Mouse (Mus musculus) MEL (cell line): Measurements from ENCODE around the gene Il31. TPM values are rescaled to one million over a fixed set of nuclear protein-coding genes. Genes with fewer than 3 reads are reported as not detected.

Experiments
- DNase-seq: peaks from one replicate; pipeline ENCODE4 v3.0.0; 2011; ENCODE audit warnings: low read depth, low spot score
- H3K27ac ChIP-seq: 2 replicates; pipeline ENCODE4 v1.5.1; 2012; ENCODE audit warnings: low read depth, mild to moderate bottlenecking, control low read depth, low read length, moderate library complexity; ENCODE audit not compliant: control insufficient read depth
- H3K27me3 ChIP-seq, 2 experiments: fragments of 150-350 bp in 1 of 2; sonication (generic) in 1 of 2; 2 replicates each; pipeline ENCODE4 v1.6.1; 2012; ENCODE audit warnings: low read length in 2 of 2, mild to moderate bottlenecking in 2 of 2, improper control_type of control experiment in 1 of 2, moderate library complexity in 1 of 2; ENCODE audit not compliant: insufficient read depth in 2 of 2, control insufficient read depth in 1 of 2
- H3K36me3 ChIP-seq, 2 experiments: 2 replicates each; pipeline ENCODE4 v1.6.1; 2012 to 2014; ENCODE audit warnings: low read length in 2 of 2, improper control_type of control experiment in 1 of 2, inconsistent platforms in 1 of 2, mild to moderate bottlenecking in 1 of 2; ENCODE audit not compliant: insufficient read depth in 2 of 2, control insufficient read depth in 1 of 2
- H3K4me1 ChIP-seq, 2 experiments: fragments of 150-350 bp in 1 of 2; sonication (generic) in 1 of 2; 2 replicates each; pipeline ENCODE4 v1.6.1; 2012; ENCODE audit warnings: low read length in 2 of 2, improper control_type of control experiment in 1 of 2, mild to moderate bottlenecking in 1 of 2; ENCODE audit not compliant: insufficient read depth in 2 of 2, control insufficient read depth in 1 of 2
- H3K4me3 ChIP-seq, 2 experiments: fragments of 150-350 bp in 1 of 2; sonication (generic) in 1 of 2; 2 replicates each; pipeline ENCODE4 v1.5.1; 2012; ENCODE audit warnings: low read depth in 2 of 2, low read length in 2 of 2, mild to moderate bottlenecking in 2 of 2, moderate library complexity in 2 of 2, control low read depth in 1 of 2, improper control_type of control experiment in 1 of 2; ENCODE audit not compliant: control insufficient read depth in 1 of 2, insufficient read depth in 1 of 2
- H3K79me2 ChIP-seq: 2 replicates; pipeline ENCODE4 v1.6.1; 2012; ENCODE audit warnings: mild to moderate bottlenecking, low read length, moderate library complexity; ENCODE audit not compliant: control insufficient read depth, poor library complexity, insufficient read depth
- H3K9ac ChIP-seq: 2 replicates; pipeline ENCODE4 v1.6.1; 2012; ENCODE audit warnings: low read depth, mild to moderate bottlenecking, control low read depth, low read length, moderate library complexity; ENCODE audit not compliant: control insufficient read depth, poor library complexity, severe bottlenecking
- H3K9me3 ChIP-seq: fragments of 150-350 bp; sonication (generic); replicated peaks from 2 replicates; pipeline ENCODE4 v1.6.1; 2012; ENCODE audit warnings: mild to moderate bottlenecking, low read length, improper control_type of control experiment, moderate library complexity; ENCODE audit not compliant: insufficient read depth
- BHLHE40 ChIP-seq: IDR thresholded peaks from 2 replicates; pipeline ENCODE4 v1.6.1; 2012; ENCODE audit warnings: low read depth, mild to moderate bottlenecking, inconsistent platforms, low read length, improper control_type of control experiment, borderline replicate concordance
- CHD2 ChIP-seq: IDR thresholded peaks from 2 replicates; pipeline ENCODE4 v1.6.1; 2011; ENCODE audit warnings: low read length, improper control_type of control experiment
- E2F4 ChIP-seq: IDR thresholded peaks from 2 replicates; pipeline ENCODE4 v1.6.1; 2011; ENCODE audit warnings: low read depth, low read length, improper control_type of control experiment, borderline replicate concordance
- ELF1 ChIP-seq: IDR thresholded peaks from 2 replicates; pipeline ENCODE4 v1.6.1; 2014; ENCODE audit warnings: low read depth, mild to moderate bottlenecking, inconsistent platforms, low read length, improper control_type of control experiment, moderate library complexity
- ETS1 ChIP-seq: IDR thresholded peaks from 2 replicates; pipeline ENCODE4 v1.6.1; 2012; ENCODE audit warnings: low read depth, mild to moderate bottlenecking, inconsistent platforms, low read length, improper control_type of control experiment, moderate library complexity
- GABPA ChIP-seq: IDR thresholded peaks from 2 replicates; pipeline ENCODE4 v1.6.1; 2012; ENCODE audit warnings: low read depth, mild to moderate bottlenecking, inconsistent platforms, low read length, improper control_type of control experiment, moderate library complexity
- JUND ChIP-seq: IDR thresholded peaks from 2 replicates; pipeline ENCODE4 v1.6.1; 2011; ENCODE audit warnings: low read depth, mild to moderate bottlenecking, improper control_type of control experiment, low read length
- KAT2A ChIP-seq: conservative IDR thresholded peaks from 2 replicates; pipeline ENCODE4 v1.6.1; 2012; ENCODE audit warnings: low read depth, low read length, improper control_type of control experiment, inconsistent platforms
- MAFK ChIP-seq: IDR thresholded peaks from 2 replicates; pipeline ENCODE4 v1.6.1; 2011; ENCODE audit warnings: low read depth, mild to moderate bottlenecking, low read length, improper control_type of control experiment, borderline replicate concordance
- MAZ ChIP-seq: IDR thresholded peaks from 2 replicates; pipeline ENCODE4 v1.6.1; 2012; ENCODE audit warnings: low read depth, mild to moderate bottlenecking, inconsistent platforms, low read length, improper control_type of control experiment
- MEF2A ChIP-seq: IDR thresholded peaks from 2 replicates; pipeline ENCODE4 v1.6.1; 2014; ENCODE audit warnings: low read depth, mild to moderate bottlenecking, inconsistent platforms, low read length, improper control_type of control experiment; ENCODE audit not compliant: poor library complexity, insufficient replicate concordance, severe bottlenecking; ENCODE audit errors: extremely low read depth
- MYB ChIP-seq: IDR thresholded peaks from 2 replicates; pipeline ENCODE4 v1.6.1; 2011; ENCODE audit warnings: mild to moderate bottlenecking, low read depth, low read length, improper control_type of control experiment
- MYC ChIP-seq: IDR thresholded peaks from 2 replicates; pipeline ENCODE4 v1.6.1; 2011; ENCODE audit warnings: low read depth, mild to moderate bottlenecking, low read length, improper control_type of control experiment, moderate library complexity
- NELFE ChIP-seq: IDR thresholded peaks from 2 replicates; pipeline ENCODE4 v1.6.1; 2011; ENCODE audit warnings: low read depth, low read length, improper control_type of control experiment
- NRF1 ChIP-seq: IDR thresholded peaks from 2 replicates; pipeline ENCODE4 v1.6.1; 2014; ENCODE audit warnings: low read depth, mild to moderate bottlenecking, inconsistent platforms, low read length, improper control_type of control experiment, moderate library complexity; ENCODE audit not compliant: poor library complexity, insufficient read depth, severe bottlenecking
- POLR2A ChIP-seq, 2 experiments: IDR thresholded peaks; 2 replicates each; pipeline ENCODE4 v1.6.1; 2011 to 2012; ENCODE audit warnings: low read length in 2 of 2, mild to moderate bottlenecking in 2 of 2, control low read depth in 1 of 2, improper control_type of control experiment in 1 of 2, low read depth in 1 of 2, moderate library complexity in 1 of 2; ENCODE audit not compliant: control insufficient read depth in 1 of 2, insufficient read depth in 1 of 2, poor library complexity in 1 of 2
- POLR2AphosphoS5 ChIP-seq: IDR thresholded peaks from 2 replicates; pipeline ENCODE4 v1.6.1; 2012; ENCODE audit warnings: low read depth, borderline replicate concordance, mild to moderate bottlenecking, inconsistent platforms, low read length, moderate library complexity, mixed read lengths
- RAD21 ChIP-seq: IDR thresholded peaks from 2 replicates; pipeline ENCODE4 v1.6.1; 2011; ENCODE audit warnings: mild to moderate bottlenecking, low read depth, low read length, improper control_type of control experiment
- SIN3A ChIP-seq: IDR thresholded peaks from 2 replicates; pipeline ENCODE4 v1.6.1; 2012; ENCODE audit warnings: low read length, improper control_type of control experiment, inconsistent platforms
- SMC3 ChIP-seq: IDR thresholded peaks from 2 replicates; pipeline ENCODE4 v1.6.1; 2011; ENCODE audit warnings: low read depth, low read length, improper control_type of control experiment
- TAL1 ChIP-seq: IDR thresholded peaks from 2 replicates; pipeline ENCODE4 v1.6.1; 2012; ENCODE audit warnings: mild to moderate bottlenecking, inconsistent platforms, low read length, moderate library complexity, mixed read lengths
- TBP ChIP-seq: IDR thresholded peaks from 2 replicates; pipeline ENCODE4 v1.8.0; 2011; ENCODE audit warnings: low read depth, low read length, improper control_type of control experiment
- TCF12 ChIP-seq: IDR thresholded peaks from 2 replicates; pipeline ENCODE4 v1.6.1; 2014; ENCODE audit warnings: low read depth, mild to moderate bottlenecking, inconsistent platforms, low read length, improper control_type of control experiment, moderate library complexity
- USF1 ChIP-seq: IDR thresholded peaks from 2 replicates; pipeline ENCODE4 v1.6.1; 2014; ENCODE audit warnings: low read depth, mild to moderate bottlenecking, inconsistent platforms, low read length, improper control_type of control experiment, moderate library complexity
- ZKSCAN1 ChIP-seq: IDR thresholded peaks from 2 replicates; pipeline ENCODE4 v1.6.1; 2012; ENCODE audit warnings: low read depth, mild to moderate bottlenecking, inconsistent platforms, low read length, improper control_type of control experiment, moderate library complexity
- ZNF384 ChIP-seq: IDR thresholded peaks from 2 replicates; pipeline ENCODE4 v1.6.1; 2012; ENCODE audit warnings: low read depth, mild to moderate bottlenecking, inconsistent platforms, low read length, improper control_type of control experiment
- polyA plus RNA-seq, 2 experiments: library from polyadenylated mRNA; stranded (reverse) in 1 of 2; unstranded in 1 of 2; fragments of >175 nt in 1 of 2; fragments of >200 nt in 1 of 2; gene quantifications; 2 replicates each; pipeline versions ENCODE4 v1.2.1 to v1.2.4; 2012; ENCODE audit warnings: low replicate concordance in 2 of 2, low read depth in 1 of 2; ENCODE audit not compliant: insufficient read length in 2 of 2, insufficient read depth in 1 of 2, missing spikeins in 1 of 2
- total RNA-seq: library from RNA; depleted of rRNA; stranded (reverse); fragments of 300-350 nt; gene quantifications from 2 replicates; pipeline ENCODE4 v1.2.3, GENCODE M21; 2012

The Il31 gene
- total and polyA plus RNA-seq, 3 experiments, result not detected

DNA sequence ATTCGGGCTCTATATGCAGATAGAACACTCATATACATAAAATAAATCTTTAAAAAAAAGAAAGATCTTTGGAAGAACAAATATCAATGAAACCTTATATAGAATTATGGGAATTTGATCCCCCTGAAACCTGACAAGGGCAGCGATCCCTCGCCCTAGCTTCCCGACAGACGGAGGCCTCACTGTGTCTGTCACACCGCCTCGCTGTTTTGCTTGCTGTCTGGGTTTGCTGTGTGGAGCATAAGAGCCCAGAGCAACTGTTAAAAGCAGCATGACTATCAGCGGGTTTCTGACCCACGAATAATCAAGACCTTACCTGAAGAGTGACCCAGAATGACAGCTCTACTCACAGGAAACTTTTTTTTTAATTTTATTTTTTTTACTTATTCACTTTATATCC, 31.4 kb upstream of the Il31 start:
- TF ChIP-seq ETS1 (no peak), ZNF384 (no peak), POLR2AphosphoS5 (no peak), CHD2 (no peak), MYC (no peak), MEF2A (no peak), NRF1 (no peak), RAD21 (no peak), USF1 (no peak)

DNA sequence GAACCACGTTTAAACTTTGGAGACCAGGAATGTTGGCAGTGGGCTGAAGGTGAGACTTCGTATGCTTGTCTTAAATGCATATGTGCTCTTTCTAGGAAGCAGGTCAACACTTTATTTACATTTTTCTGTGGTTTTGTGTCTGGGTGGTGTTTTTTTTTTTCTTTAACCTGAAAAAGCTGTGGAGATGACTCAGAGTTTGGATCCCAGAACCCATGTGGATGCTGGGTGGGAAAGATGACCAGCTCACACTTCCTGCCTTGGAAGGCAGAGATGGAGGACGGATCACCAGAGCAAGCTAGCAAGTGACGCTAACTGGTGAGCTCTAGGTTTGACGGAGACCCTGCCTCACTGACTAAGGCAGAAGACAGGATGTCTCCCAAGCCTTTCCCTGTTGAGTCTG, 25.6 kb upstream of the Il31 start:
- Histone ChIP-seq H3K36me3 (peaks cover 4 to 9% of the 10 kb centered on the region in 2 experiments), H3K79me2 (no peaks in the 10 kb centered on the region), H3K9me3 (no peaks in the 10 kb centered on the region), H3K27ac (no peak overlapping the region), H3K27me3 (no peaks in the 10 kb centered on the region), H3K9ac (no peak overlapping the region), H3K4me1 (peaks cover 3 to 10% of the 10 kb centered on the region in 2 experiments), H3K4me3 (no peak overlapping the region)
- no peak for TF ChIP-seq ZNF384
- no peak for TF ChIP-seq JUND
- TF ChIP-seq POLR2AphosphoS5, result no peak
- TF ChIP-seq E2F4, result no peak
- TF ChIP-seq TCF12, result no peak
- no peak for TF ChIP-seq ZKSCAN1
- no peak for TF ChIP-seq NELFE
- no peak for DNase-seq

More for the DNA sequence above, 31.4 kb upstream of the Il31 start:
- Histone ChIP-seq H3K4me3 (no peak overlapping the region), H3K36me3 (peaks cover 4% of the 10 kb centered on the region in 2 experiments), H3K27ac (no peak overlapping the region), H3K9me3 (no peaks in the 10 kb centered on the region), H3K79me2 (peaks cover 6% of the 10 kb centered on the region), H3K27me3 (no peaks in the 10 kb centered on the region), H3K9ac (no peak overlapping the region), H3K4me1 (peaks cover 3 to 10% of the 10 kb centered on the region in 2 experiments; a peak in 3 of 4 replicates)
- DNase-seq, result no peak

DNA sequence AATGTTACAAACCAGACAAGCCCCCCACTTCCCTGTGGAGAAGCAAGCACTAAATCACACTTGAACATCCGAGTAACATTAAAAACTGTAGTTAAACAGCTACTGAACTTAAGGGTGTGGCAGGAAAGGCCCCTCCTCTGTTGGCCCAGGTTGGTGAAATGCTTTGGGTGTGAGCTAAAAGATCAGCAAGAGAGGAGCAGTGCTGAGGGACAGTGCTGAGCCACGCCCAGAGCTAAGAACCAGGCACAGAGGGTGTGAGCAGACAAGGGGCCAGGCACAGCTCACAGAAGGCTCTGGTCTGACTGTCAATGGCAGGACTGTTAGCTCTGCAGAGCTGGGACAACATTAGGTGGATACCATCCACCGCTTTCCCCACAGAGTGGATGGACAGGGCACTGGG, 22.8 kb upstream of the Il31 start:
- Histone ChIP-seq H3K9ac (no peak overlapping the region; the same call in 1 of the 2 replicates), H3K27ac (peak overlapping the region; percentile 26), H3K79me2 (no peaks in the 10 kb centered on the region), H3K4me3 (no peak overlapping the region), H3K4me1 (peaks cover 3 to 19% of the 10 kb centered on the region in 2 experiments), H3K9me3 (no peaks in the 10 kb centered on the region), H3K36me3 (peaks cover 0 to 9% of the 10 kb centered on the region in 2 experiments; a peak in 2 of 4 replicates), H3K27me3 (no peaks in the 10 kb centered on the region)
- DNase-seq, result peak; percentile 74
- TF ChIP-seq POLR2A (IDR thresholded peaks at IDR 0.05; ENCODE audit: control insufficient read depth in 1 of 2, insufficient read depth in 1 of 2, low read depth in 1 of 2, low read length in 2 of 2, poor library complexity in 1 of 2) (no peak), CHD2 (no peak), GABPA (no peak), TAL1 (no peak), JUND (no peak), USF1 (no peak), NELFE (no peak), ELF1 (no peak), MAFK (no peak), SMC3 (no peak), POLR2AphosphoS5 (no peak), E2F4 (no peak), MAZ (no peak), SIN3A (no peak), TBP (no peak), KAT2A (no peak), MYB (no peak), BHLHE40 (no peak)
